Mouse (Mus musculus) hindbrain, embryonic 16.5 days (tissue): Measurements from ENCODE around the gene Vps4b. TPM values are rescaled to one million over a fixed set of nuclear protein-coding genes. Genes with fewer than 3 reads are reported as not detected.

ENCODE experiments used
- ATAC-seq: fragments of 200-750 bp; cut with Nextera tagmentation; 2 replicates; pipeline ENCODE4 v1.8.0; 2017; ENCODE audit warnings: moderate TSS enrichment, moderate library complexity
- H3K27ac ChIP-seq: fragments of 300-500 bp; sonication (generic); 2 replicates; pipeline ENCODE4 v1.5.1; 2014; ENCODE audit warnings: low read depth, mild to moderate bottlenecking, control low read depth, low read length, moderate library complexity
- H3K27me3 ChIP-seq: fragments of 300-500 bp; sonication (generic); replicated peaks from 2 replicates; pipeline ENCODE4 v1.6.1; 2014; ENCODE audit warnings: low read length; ENCODE audit not compliant: control insufficient read depth, insufficient read depth
- H3K36me3 ChIP-seq: fragments of 300-500 bp; sonication (generic); 2 replicates; pipeline ENCODE4 v1.6.1; 2014; ENCODE audit warnings: mild to moderate bottlenecking, low read length, moderate library complexity, mixed read lengths; ENCODE audit not compliant: control insufficient read depth, insufficient read depth
- H3K4me1 ChIP-seq: fragments of 300-500 bp; sonication (generic); 2 replicates; pipeline ENCODE4 v1.6.1; 2014; ENCODE audit warnings: low read depth, low read length; ENCODE audit not compliant: control insufficient read depth, insufficient read depth
- H3K4me2 ChIP-seq: fragments of 300-500 bp; sonication (generic); 2 replicates; pipeline ENCODE4 v1.6.1; 2014; ENCODE audit warnings: mild to moderate bottlenecking, low read length, control low read depth, moderate library complexity
- H3K4me3 ChIP-seq: fragments of 300-500 bp; sonication (generic); 2 replicates; pipeline ENCODE4 v1.5.1; 2014; ENCODE audit warnings: mild to moderate bottlenecking, low read length, control low read depth, moderate library complexity
- H3K9ac ChIP-seq: fragments of 300-500 bp; sonication (generic); 2 replicates; pipeline ENCODE4 v1.6.1; 2014; ENCODE audit warnings: low read depth, mild to moderate bottlenecking, control low read depth, low read length, moderate library complexity
- H3K9me3 ChIP-seq: fragments of 300-500 bp; sonication (generic); 2 replicates; pipeline ENCODE4 v1.6.1; 2014; ENCODE audit warnings: mild to moderate bottlenecking, low read length, moderate library complexity; ENCODE audit not compliant: control insufficient read depth
- WGBS: fragments of 180-500 bp; shearing (Covaris S2); extraction: QIAGEN DNeasy Blood & Tissue Kit; methylation state at CpG from one replicate; pipeline ENCODE4 v1.1.7; 2014; 5-methylcytosine and 5-hydroxymethylcytosine counted together
- polyA plus RNA-seq: library from polyadenylated mRNA; unstranded; fragments of >200 nt; fragmentation: Nextera tagmentation; extraction: Ambion mirVana; gene quantifications from 2 replicates; pipeline ENCODE4 v1.2.1, GENCODE M21; 2015

Vps4b gene
- 25.8 and 32.0 TPM in 2 replicates for polyA plus RNA-seq

DNA sequence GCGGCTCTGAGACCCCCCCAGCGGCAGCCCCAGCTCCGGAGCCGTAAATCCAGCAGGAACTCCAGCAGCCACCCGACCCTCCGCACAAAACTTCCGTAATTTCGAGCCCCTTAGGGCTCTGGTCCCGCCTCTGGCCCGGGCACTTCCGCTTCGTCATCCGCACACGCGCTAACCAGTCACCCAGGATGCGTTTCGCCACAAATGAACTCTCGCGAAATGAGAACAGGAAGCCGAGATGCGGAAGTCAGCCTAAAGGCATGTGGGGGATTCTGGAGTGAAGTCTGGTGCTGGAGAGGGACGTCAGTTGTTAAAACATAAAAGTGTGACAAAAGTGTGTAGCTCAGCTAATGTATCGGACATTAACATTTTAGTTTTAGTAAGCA lies at the start of gene Vps4b:
Gene Vps4b (minus strand): TSS at position 187 of the 383 bp plus-strand sequence.
- under 1% methylated on average over 22 of the region's 23 CpGs for WGBS

DNA sequence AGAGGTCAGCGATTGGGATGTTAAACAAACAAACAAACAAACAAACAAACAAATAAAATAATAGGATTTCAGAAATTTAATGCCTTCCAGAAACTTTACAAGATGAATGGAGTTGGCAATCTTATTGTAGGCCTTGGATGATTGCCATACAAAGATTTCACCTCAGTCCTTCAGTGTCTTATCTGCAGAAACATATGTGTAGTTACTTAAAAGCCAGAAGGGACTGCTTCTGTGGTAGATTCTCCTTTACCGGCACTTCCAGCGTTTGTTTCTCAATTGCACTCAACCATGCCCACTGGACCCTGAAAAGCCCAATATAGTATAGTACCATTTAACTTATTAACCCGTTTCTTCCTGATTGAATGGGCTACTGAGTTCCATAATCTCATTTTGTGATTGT lies 32.3 kb upstream of the Vps4b start:
- Histone ChIP-seq H3K9me3 (0 out of 2 replicates have a peak, but pooled peaks cover 3% of the 10 kb centered on the region), H3K36me3 (no peaks in the 10 kb centered on the region), H3K27ac (no peak overlapping the region), H3K4me2 (no peak overlapping the region), H3K27me3 (no peaks in the 10 kb centered on the region), H3K9ac (no peak overlapping the region), H3K4me3 (no peak overlapping the region), H3K4me1 (no peaks in the 10 kb centered on the region)
- WGBS: 81% methylated on average over 4 of the region's 4 CpGs
- ATAC-seq: no peak

More for the DNA sequence above, at the start of gene Vps4b:
- H3K4me1 ChIP-seq: peaks cover 15% of the 10 kb centered on the region
- ATAC-seq: peak; percentile 100
- peak within 1 kb of the TSS; percentile 77 for H3K4me3 ChIP-seq
- H3K4me2 ChIP-seq: peak within 1 kb of the TSS; percentile 68
- no peaks in the 10 kb centered on the region for H3K36me3 ChIP-seq
- H3K9ac ChIP-seq: peak within 1 kb of the TSS; percentile 88
- no peaks in the 10 kb centered on the region for H3K9me3 ChIP-seq
- peak within 1 kb of the TSS; percentile 87 for H3K27ac ChIP-seq
- H3K27me3 ChIP-seq: no peaks in the 10 kb centered on the region

DNA sequence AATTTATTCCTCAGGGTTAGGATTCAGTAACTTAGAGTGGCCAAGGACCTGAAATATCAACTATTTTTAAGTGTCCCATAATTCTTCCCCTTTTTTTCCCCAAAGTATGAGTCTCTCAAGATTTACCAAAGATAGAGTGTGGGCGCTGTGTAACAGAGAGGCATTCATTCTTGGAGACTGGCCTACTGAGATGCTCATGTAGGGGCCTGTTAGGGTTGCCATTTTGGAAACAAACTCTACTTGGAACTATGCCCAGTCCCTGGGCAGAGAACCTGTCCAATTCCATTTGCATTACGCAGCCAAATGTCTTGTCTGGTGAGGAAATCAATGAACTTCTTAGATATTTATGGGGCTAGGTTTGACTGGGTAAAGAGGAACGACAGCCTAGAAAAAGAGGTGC lies 25.8 kb upstream of the Vps4b start:
- H3K4me1 ChIP-seq: no peaks in the 10 kb centered on the region
- no peak overlapping the region for H3K9ac ChIP-seq
- no peak overlapping the region for H3K4me2 ChIP-seq
- ATAC-seq: peak; percentile 40; the same call in 1 of the 2 replicates
- no peak overlapping the region for H3K27ac ChIP-seq
- WGBS: 59% methylated on average over 3 of the region's 3 CpGs
- H3K36me3 ChIP-seq: no peaks in the 10 kb centered on the region
- no peaks in the 10 kb centered on the region for H3K9me3 ChIP-seq
- H3K4me3 ChIP-seq: no peak overlapping the region
- no peaks in the 10 kb centered on the region for H3K27me3 ChIP-seq

DNA sequence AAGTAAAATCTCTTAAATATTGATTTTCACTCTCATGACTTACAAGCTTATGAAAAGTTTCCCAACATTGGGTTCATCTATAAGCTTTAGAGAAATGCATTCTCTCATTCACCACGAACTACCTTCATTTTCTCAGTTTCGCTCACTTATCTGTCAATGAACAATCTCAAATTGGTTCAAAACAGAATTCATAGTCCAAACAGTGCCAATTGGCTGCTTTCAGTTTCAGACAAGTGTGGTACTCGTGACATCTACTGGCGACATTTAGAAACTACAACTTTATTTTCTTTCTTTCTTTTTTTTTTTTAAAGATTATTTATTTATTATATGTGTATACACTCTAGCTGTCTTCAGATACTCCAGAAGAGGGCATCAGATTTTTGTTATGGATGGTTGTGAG lies 21.8 kb upstream of the Vps4b start:
- ATAC-seq: no peak
- H3K9ac ChIP-seq: no peak overlapping the region
- H3K36me3 ChIP-seq: no peaks in the 10 kb centered on the region
- H3K9me3 ChIP-seq: no peaks in the 10 kb centered on the region
- no peak overlapping the region for H3K4me3 ChIP-seq
- no peaks in the 10 kb centered on the region for H3K27me3 ChIP-seq
- WGBS: 20% methylated on average over 4 of the region's 4 CpGs
- no peak overlapping the region for H3K4me2 ChIP-seq
- H3K27ac ChIP-seq: no peak overlapping the region
- no peaks in the 10 kb centered on the region for H3K4me1 ChIP-seq

DNA sequence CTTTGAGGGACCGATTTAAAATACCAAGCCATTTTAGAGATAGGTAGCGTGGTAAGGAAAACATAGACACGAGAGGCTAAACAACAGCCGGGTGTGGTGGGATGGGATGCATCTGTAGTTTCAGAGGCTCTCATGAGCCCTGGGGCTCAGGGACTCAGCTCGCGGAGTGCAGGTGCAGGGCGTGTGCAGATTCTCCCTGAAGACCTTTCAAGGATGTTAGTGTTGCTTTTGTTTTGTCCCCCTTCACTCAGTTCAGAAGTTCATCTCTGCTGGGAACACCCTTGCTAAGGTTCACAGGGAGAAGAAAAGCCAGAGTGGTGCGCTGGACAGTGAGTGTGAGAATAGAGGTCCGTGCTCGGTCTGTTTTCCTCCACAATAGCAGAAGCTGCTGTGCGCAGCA lies 20.2 kb upstream of the Vps4b start:
- Histone ChIP-seq H3K4me3 (no peak overlapping the region), H3K4me1 (no peaks in the 10 kb centered on the region), H3K36me3 (no peaks in the 10 kb centered on the region), H3K9ac (no peak overlapping the region), H3K9me3 (no peaks in the 10 kb centered on the region), H3K4me2 (no peak overlapping the region), H3K27me3 (no peaks in the 10 kb centered on the region), H3K27ac (no peak overlapping the region)
- no peak for ATAC-seq
- WGBS: 86% methylated on average over 11 of the region's 11 CpGs

DNA sequence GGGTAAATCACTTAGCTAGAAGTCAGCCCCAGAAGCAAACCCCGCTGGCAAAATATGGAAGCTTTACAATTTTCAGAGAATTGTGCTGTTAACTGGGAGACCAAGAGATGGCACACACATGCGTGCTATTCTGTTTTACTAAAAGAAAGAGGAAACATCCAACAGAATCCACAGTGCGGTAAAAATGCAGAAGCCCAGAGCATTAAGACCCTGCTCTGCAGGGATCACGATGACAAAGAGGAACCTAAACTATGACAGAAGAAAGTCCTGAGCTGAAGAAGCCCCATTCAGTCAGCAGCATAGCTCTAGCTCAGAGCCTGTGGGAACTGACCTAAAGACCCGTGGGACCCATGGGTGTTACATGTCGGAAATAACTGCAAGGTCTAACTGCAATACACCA lies 18.7 kb upstream of the Vps4b start:
- Histone ChIP-seq H3K9ac (no peak overlapping the region), H3K9me3 (no peaks in the 10 kb centered on the region), H3K27me3 (no peaks in the 10 kb centered on the region), H3K27ac (no peak overlapping the region), H3K4me2 (no peak overlapping the region), H3K4me1 (no peaks in the 10 kb centered on the region), H3K4me3 (no peak overlapping the region), H3K36me3 (no peaks in the 10 kb centered on the region)
- WGBS: 89% methylated on average over 6 of the region's 6 CpGs
- no peak for ATAC-seq

DNA sequence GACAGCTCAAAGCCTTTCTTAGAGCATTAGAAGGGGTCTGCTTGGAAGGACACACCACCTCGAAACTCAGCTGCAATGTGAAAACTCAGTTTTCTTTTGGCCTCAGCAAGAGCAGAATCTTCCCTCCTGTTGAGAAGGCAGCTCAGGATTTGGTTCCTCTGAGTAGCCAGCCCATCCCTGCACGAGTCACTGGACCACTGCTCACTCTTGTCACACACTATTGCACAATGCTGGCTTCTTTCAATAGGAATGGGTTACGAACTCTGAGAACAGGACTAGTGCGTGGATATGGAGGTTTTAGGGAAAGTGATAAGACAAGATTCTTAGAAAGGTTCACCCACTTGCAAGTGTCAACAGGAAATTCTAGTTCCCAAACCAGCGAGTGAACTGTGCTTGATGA lies 18.3 kb upstream of the Vps4b start:
- ATAC-seq: no peak
- Histone ChIP-seq H3K4me1 (no peaks in the 10 kb centered on the region), H3K36me3 (no peaks in the 10 kb centered on the region), H3K9me3 (no peaks in the 10 kb centered on the region), H3K4me3 (no peak overlapping the region), H3K9ac (no peak overlapping the region), H3K4me2 (no peak overlapping the region), H3K27me3 (no peaks in the 10 kb centered on the region), H3K27ac (no peak overlapping the region)
- WGBS: 74% methylated on average over 5 of the region's 5 CpGs

DNA sequence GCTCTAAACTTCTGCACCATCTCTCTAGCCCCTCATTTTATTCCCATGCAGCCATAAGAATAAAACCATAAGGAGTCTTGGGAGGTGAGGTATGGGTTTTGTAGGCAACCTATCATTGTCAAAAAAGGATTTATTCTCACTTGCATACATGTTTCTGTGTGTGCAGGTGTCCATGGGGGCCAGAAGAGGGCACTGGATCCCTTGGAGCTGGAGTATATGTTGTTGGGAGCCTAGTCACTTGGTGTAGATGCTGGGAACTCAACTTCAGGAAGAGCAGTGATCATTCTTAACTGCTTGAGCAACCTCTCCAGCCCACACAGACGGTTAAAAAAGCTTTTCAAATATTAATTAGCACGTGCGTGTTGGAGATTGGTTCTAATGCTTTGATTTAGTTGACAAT lies 3.4 kb upstream of the Vps4b start:
- no peaks in the 10 kb centered on the region for H3K27me3 ChIP-seq
- no peaks in the 10 kb centered on the region for H3K9me3 ChIP-seq
- no peak overlapping the region for H3K27ac ChIP-seq
- H3K4me3 ChIP-seq: no peak overlapping the region
- H3K4me2 ChIP-seq: no peak overlapping the region
- ATAC-seq: no peak
- no peak overlapping the region for H3K9ac ChIP-seq
- H3K36me3 ChIP-seq: no peaks in the 10 kb centered on the region
- 87% methylated on average over 3 of the region's 3 CpGs for WGBS
- peaks cover 10% of the 10 kb centered on the region for H3K4me1 ChIP-seq

DNA sequence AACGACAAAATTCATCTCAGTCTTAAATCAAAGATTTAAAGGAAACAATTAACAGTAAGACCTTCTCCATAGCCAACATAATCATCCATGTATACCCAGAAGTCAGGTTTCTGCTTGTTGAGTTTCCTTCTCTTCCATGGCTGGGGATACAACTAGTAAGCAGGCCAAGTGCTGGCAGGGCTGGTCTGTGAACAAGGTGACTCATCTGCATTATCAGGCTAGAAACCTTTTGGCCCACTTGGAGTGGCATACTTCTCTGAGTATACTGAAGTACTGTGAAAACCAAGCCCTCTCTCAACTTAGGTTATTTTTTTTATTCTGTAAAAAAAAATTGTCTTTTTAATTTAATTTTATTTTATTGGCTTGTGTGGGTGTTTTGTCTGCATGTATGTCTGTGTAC lies 2.9 kb upstream of the Vps4b start:
- WGBS: 61% methylated on average over 1 of the region's 1 CpGs
- Histone ChIP-seq H3K4me2 (no peak overlapping the region), H3K4me3 (no peak overlapping the region), H3K9me3 (no peaks in the 10 kb centered on the region), H3K27me3 (no peaks in the 10 kb centered on the region), H3K27ac (no peak overlapping the region), H3K9ac (no peak overlapping the region), H3K4me1 (peaks cover 14% of the 10 kb centered on the region), H3K36me3 (no peaks in the 10 kb centered on the region)
- no peak for ATAC-seq
